Mouse (Mus musculus) testis, adult 2 months (tissue): ENCODE measurements around the gene Gpr83. TPM values are rescaled to one million over a fixed set of nuclear protein-coding genes. Genes with fewer than 3 reads are reported as not detected.
A peak's percentile ranks its signal among the peaks of the same experiment; 100 is the strongest.

Experiments used
- H3K27ac ChIP-seq: fragments of 200-500 bp; 2 replicates; pipeline ENCODE4 v1.5.1; 2012; ENCODE audit warnings: low read depth, low read length; ENCODE audit not compliant: control insufficient read depth, insufficient read depth
- H3K27me3 ChIP-seq: fragments of 200-500 bp; 2 replicates; pipeline ENCODE4 v1.6.1; 2012; ENCODE audit warnings: mild to moderate bottlenecking, low read length, moderate library complexity; ENCODE audit not compliant: control insufficient read depth, insufficient read depth
- H3K36me3 ChIP-seq: fragments of 200-500 bp; 2 replicates; pipeline ENCODE4 v1.6.1; 2012; ENCODE audit warnings: mild to moderate bottlenecking, low read length; ENCODE audit not compliant: control insufficient read depth, insufficient read depth
- H3K4me1 ChIP-seq: fragments of 200-500 bp; 2 replicates; pipeline ENCODE4 v1.6.1; 2012; ENCODE audit warnings: low read length; ENCODE audit not compliant: control insufficient read depth, insufficient read depth
- H3K4me3 ChIP-seq: fragments of 200-500 bp; 2 replicates; pipeline ENCODE4 v1.5.1; 2012; ENCODE audit warnings: low read depth, mild to moderate bottlenecking, low read length, moderate library complexity, mixed read lengths; ENCODE audit not compliant: control insufficient read depth
- CTCF ChIP-seq: fragments of 200-500 bp; IDR thresholded peaks from 2 replicates; pipeline ENCODE4 v1.5.1; 2012; ENCODE audit warnings: low read depth, mild to moderate bottlenecking, inconsistent platforms, low read length, moderate library complexity; ENCODE audit not compliant: control insufficient read depth, insufficient read depth, insufficient replicate concordance
- POLR2A ChIP-seq: fragments of 200-500 bp; IDR thresholded peaks from 2 replicates; pipeline ENCODE4 v1.6.1; 2012; ENCODE audit warnings: low read depth, mild to moderate bottlenecking, inconsistent platforms, low read length, moderate library complexity; ENCODE audit not compliant: control insufficient read depth
- polyA plus RNA-seq: library from polyadenylated mRNA; depleted of rRNA; stranded (reverse); fragments of >200 nt; gene quantifications from 2 replicates; pipeline ENCODE4 v1.2.3, GENCODE M21; 2012

Gpr83 gene
- polyA plus RNA-seq, 1 experiment: 0.02 TPM

GRCm38 (mm10) chr9:14856922-14857654, 2.9 kb upstream of the Gpr83 start:
- H3K27me3 ChIP-seq: no peaks in the 10 kb centered on the region

GRCm38 (mm10) chr9:14858170-14858706, 1.8 kb upstream of the Gpr83 start:
- peaks cover 4% of the 10 kb centered on the region; the same call in 1 of the 2 replicates for H3K4me1 ChIP-seq
- no peaks in the 10 kb centered on the region for H3K27me3 ChIP-seq
- no peak overlapping the region for H3K4me3 ChIP-seq
- H3K36me3 ChIP-seq: no peaks in the 10 kb centered on the region
- no peak for TF ChIP-seq POLR2A
- TF ChIP-seq CTCF: no peak
- no peak overlapping the region for H3K27ac ChIP-seq

More at GRCm38 (mm10) chr9:14856922-14857654, 2.9 kb upstream of the Gpr83 start:
- no peak overlapping the region for H3K4me3 ChIP-seq
- H3K36me3 ChIP-seq: no peaks in the 10 kb centered on the region
- peaks cover 4% of the 10 kb centered on the region; the same call in 1 of the 2 replicates for H3K4me1 ChIP-seq
- TF ChIP-seq POLR2A (no peak), CTCF (no peak)
- H3K27ac ChIP-seq: no peak overlapping the region

GRCm38 (mm10) chr9:14858782-14859181, 1.2 kb upstream of the Gpr83 start:
- Histone ChIP-seq H3K4me1 (peaks cover 4% of the 10 kb centered on the region; the same call in 1 of the 2 replicates), H3K36me3 (no peaks in the 10 kb centered on the region), H3K27ac (no peak overlapping the region), H3K27me3 (no peaks in the 10 kb centered on the region), H3K4me3 (no peak overlapping the region)
- TF ChIP-seq POLR2A: no peak
- no peak for TF ChIP-seq CTCF

GRCm38 (mm10) chr9:14863126-14863525, 3.1 kb downstream of the Gpr83 start:
- Histone ChIP-seq H3K27ac (no peak overlapping the region), H3K27me3 (no peaks in the 10 kb centered on the region), H3K4me1 (peaks cover 4% of the 10 kb centered on the region; the same call in 1 of the 2 replicates), H3K4me3 (no peak overlapping the region), H3K36me3 (no peaks in the 10 kb centered on the region)
- no peak for TF ChIP-seq POLR2A
- no peak for TF ChIP-seq CTCF

- Histone ChIP-seq H3K4me3 (no peak overlapping the region), H3K27me3 (no peaks in the 10 kb centered on the region), H3K36me3 (no peaks in the 10 kb centered on the region), H3K27ac (no peak overlapping the region), H3K4me1 (peaks cover 3% of the 10 kb centered on the region; the same call in 1 of the 2 replicates)
- no peak for TF ChIP-seq POLR2A
Measured at GRCm38 (mm10) chr9:14864726-14865125, 4.7 kb downstream of the Gpr83 start.

GRCm38 (mm10) chr9:14866957-14867356, 6.9 kb downstream of the Gpr83 start:
- H3K27me3 ChIP-seq: no peaks in the 10 kb centered on the region
- no peak for TF ChIP-seq POLR2A
- peak; percentile 24; the same call in 1 of the 2 replicates for TF ChIP-seq CTCF
- H3K27ac ChIP-seq: no peak overlapping the region
- no peaks in the 10 kb centered on the region for H3K36me3 ChIP-seq
- no peak overlapping the region for H3K4me3 ChIP-seq
- no peaks in the 10 kb centered on the region; the same call in 1 of the 2 replicates for H3K4me1 ChIP-seq

- H3K27ac ChIP-seq: no peak overlapping the region
- TF ChIP-seq CTCF (no peak), POLR2A (no peak)
- peaks cover 2% of the 10 kb centered on the region; the same call in 1 of the 2 replicates for H3K4me1 ChIP-seq
- H3K27me3 ChIP-seq: no peaks in the 10 kb centered on the region
- H3K4me3 ChIP-seq: no peak overlapping the region
- no peaks in the 10 kb centered on the region for H3K36me3 ChIP-seq
Measured at GRCm38 (mm10) chr9:14868326-14868725, 8.3 kb downstream of the Gpr83 start.
